Mouse (Mus musculus): ENCODE data around the gene Olfr93. TPM values are rescaled to one million over a fixed set of nuclear protein-coding genes. Genes with fewer than 3 reads are reported as not detected.
A peak's percentile ranks its signal among the peaks of the same experiment; 100 is the strongest.
"Not testable (repeated sequence)": the region's sequence is repeated elsewhere in the genome, so short reads cannot be mapped to it uniquely, and the experiment has no call there.

Olfr93 gene
- total RNA-seq (2017), result not detected in 2 replicates

GRCm38 (mm10) chr17:37161394-37161793 lies at the start of gene Olfr93:
Olfr93 (minus strand) TSS chr17:37161494.
- no peak for ATAC-seq (ENCODE audit: extremely low read depth, insufficient number of reproducible peaks, low FRiP score, poor library complexity, severe bottlenecking)

GRCm38 (mm10) chr17:37203917-37204236 lies 42.6 kb upstream of the Olfr93 start:
- no peak for ATAC-seq (ENCODE audit: extremely low read depth, insufficient number of reproducible peaks, low FRiP score, poor library complexity, severe bottlenecking)

GRCm38 (mm10) chr17:37203206-37203916 lies 42.1 kb upstream of the Olfr93 start:
- ATAC-seq (ENCODE audit: extremely low read depth, insufficient number of reproducible peaks, low FRiP score, poor library complexity, severe bottlenecking), result peak; percentile 91

- no peak for ATAC-seq (ENCODE audit: extremely low read depth, insufficient number of reproducible peaks, low FRiP score, poor library complexity, severe bottlenecking)
Observed at GRCm38 (mm10) chr17:37200894-37201293, 39.6 kb upstream of the Olfr93 start, which contains the start of gene Olfr94. Olfr94 (minus strand) TSS chr17:37200994.

- no peak for ATAC-seq (ENCODE audit: extremely low read depth, insufficient number of reproducible peaks, low FRiP score, poor library complexity, severe bottlenecking)
Observed at GRCm38 (mm10) chr17:37196845-37197724, 35.8 kb upstream of the Olfr93 start.

GRCm38 (mm10) chr17:37194782-37195181 lies 33.5 kb upstream of the Olfr93 start:
- no peak for ATAC-seq (ENCODE audit: extremely low read depth, insufficient number of reproducible peaks, low FRiP score, poor library complexity, severe bottlenecking)

- ATAC-seq (ENCODE audit: extremely low read depth, insufficient number of reproducible peaks, low FRiP score, poor library complexity, severe bottlenecking), result no peak
Observed at GRCm38 (mm10) chr17:37193656-37194055, 32.4 kb upstream of the Olfr93 start, which contains the start of gene Ubd. Ubd (plus strand) TSS chr17:37193892.

GRCm38 (mm10) chr17:37193032-37193431 lies 31.7 kb upstream of the Olfr93 start:
- no peak for ATAC-seq (ENCODE audit: extremely low read depth, insufficient number of reproducible peaks, low FRiP score, poor library complexity, severe bottlenecking)

GRCm38 (mm10) chr17:37190711-37191110 lies 29.4 kb upstream of the Olfr93 start:
- ATAC-seq (ENCODE audit: extremely low read depth, insufficient number of reproducible peaks, low FRiP score, poor library complexity, severe bottlenecking), result no peak

- ATAC-seq (ENCODE audit: extremely low read depth, insufficient number of reproducible peaks, low FRiP score, poor library complexity, severe bottlenecking), result no peak
Observed at GRCm38 (mm10) chr17:37185474-37185873, 24.2 kb upstream of the Olfr93 start.

- ATAC-seq (ENCODE audit: extremely low read depth, insufficient number of reproducible peaks, low FRiP score, poor library complexity, severe bottlenecking), result not testable (repeated sequence)
Observed at GRCm38 (mm10) chr17:37131366-37131765, 29.9 kb downstream of the Olfr93 start.

- no peak for ATAC-seq (ENCODE audit: extremely low read depth, insufficient number of reproducible peaks, low FRiP score, poor library complexity, severe bottlenecking)
Observed at GRCm38 (mm10) chr17:37119988-37120387, 41.3 kb downstream of the Olfr93 start, which contains the start of gene Olfr92. Olfr92 (minus strand) TSS chr17:37120088.

- ATAC-seq (ENCODE audit: extremely low read depth, insufficient number of reproducible peaks, low FRiP score, poor library complexity, severe bottlenecking), result no peak
Observed at GRCm38 (mm10) chr17:37098178-37098577, 63.1 kb downstream of the Olfr93 start, which contains the start of gene Olfr91. Olfr91 (minus strand) TSS chr17:37098278.

GRCm38 (mm10) chr17:37093289-37093688 lies 68.0 kb downstream of the Olfr93 start:
- ATAC-seq (ENCODE audit: extremely low read depth, insufficient number of reproducible peaks, low FRiP score, poor library complexity, severe bottlenecking), result no peak

GRCm38 (mm10) chr17:37092198-37092597 lies 69.1 kb downstream of the Olfr93 start:
- ATAC-seq (ENCODE audit: extremely low read depth, insufficient number of reproducible peaks, low FRiP score, poor library complexity, severe bottlenecking), result no peak

Other genes with a start within 250 kb of the Olfr93 start
- 0.98 and 1.2 TPM in 2 replicates for gene Rnf39, start 218.6 kb downstream of the Olfr93 start, total RNA-seq (2017)
- gene Ppp1r11, start 209.8 kb downstream of the Olfr93 start, total RNA-seq (2017), result 91.1 and 104 TPM in 2 replicates
- 28.3 and 34.6 TPM in 2 replicates for gene Znrd1, start 202.9 kb downstream of the Olfr93 start, total RNA-seq (2017)
- 6.0 and 6.1 TPM in 2 replicates for gene Znrd1as, start 202.9 kb downstream of the Olfr93 start, total RNA-seq (2017)
- gene 2410137M14Rik, start 180.3 kb downstream of the Olfr93 start, total RNA-seq (2017), result 0.58 TPM in 1 of 2 replicates, not detected in the other
- not detected in 2 replicates for gene H2-M5, start 172.0 kb downstream of the Olfr93 start, total RNA-seq (2017)
- gene Zfp57, start 160.3 kb downstream of the Olfr93 start, total RNA-seq (2017), result not detected in 2 replicates
- gene Mog, start 138.1 kb downstream of the Olfr93 start, total RNA-seq (2017), result not detected in 2 replicates
- gene Gabbr1, start 115.5 kb downstream of the Olfr93 start, total RNA-seq (2017), result 34.7 and 38.2 TPM in 2 replicates
- 0.12 TPM in 1 of 2 replicates, not detected in the other for gene Olfr90, start 73.0 kb downstream of the Olfr93 start, total RNA-seq (2017)
- not detected in 2 replicates for gene Olfr91, start 63.2 kb downstream of the Olfr93 start, total RNA-seq (2017)
- not detected in 2 replicates for gene Olfr92, start 41.4 kb downstream of the Olfr93 start, total RNA-seq (2017)
- gene Ubd, start 32.4 kb upstream of the Olfr93 start, total RNA-seq (2017), result not detected in 2 replicates
- gene Olfr94, start 39.5 kb upstream of the Olfr93 start, total RNA-seq (2017), result not detected in 2 replicates
- not detected in 2 replicates for gene Olfr95, start 51.6 kb upstream of the Olfr93 start, total RNA-seq (2017)
- gene Olfr96, start 58.7 kb upstream of the Olfr93 start, total RNA-seq (2017), result not detected in 2 replicates
- gene Olfr97, start 75.8 kb upstream of the Olfr93 start, total RNA-seq (2017), result not detected in 2 replicates
- gene Olfr98, start 102.3 kb upstream of the Olfr93 start, total RNA-seq (2017), result 0.61 and 0.81 TPM in 2 replicates
- gene H2-M3, start 108.7 kb upstream of the Olfr93 start, total RNA-seq (2017), result 78.4 and 81.0 TPM in 2 replicates
- 0.61 and 1.9 TPM in 2 replicates for gene Olfr99, start 122.0 kb upstream of the Olfr93 start, total RNA-seq (2017)
- gene Olfr101, start 142.8 kb upstream of the Olfr93 start, total RNA-seq (2017), result not detected in 2 replicates
- gene Olfr102, start 155.6 kb upstream of the Olfr93 start, total RNA-seq (2017), result not detected in 2 replicates
- not detected in 2 replicates for gene Olfr103, start 178.2 kb upstream of the Olfr93 start, total RNA-seq (2017)
- gene Olfr104-ps, start 198.1 kb upstream of the Olfr93 start, total RNA-seq (2017), result not detected in 2 replicates
- gene Olfr105-ps, start 217.5 kb upstream of the Olfr93 start, total RNA-seq (2017), result not detected in 2 replicates
- not detected in 2 replicates for gene Olfr106-ps, start 228.9 kb upstream of the Olfr93 start, total RNA-seq (2017)
- gene Olfr107, start 237.7 kb upstream of the Olfr93 start, total RNA-seq (2017), result not detected in 2 replicates